Mouse (Mus musculus): Measurements from ENCODE around the gene Arntl. TPM values are rescaled to one million over a fixed set of nuclear protein-coding genes. Genes with fewer than 3 reads are reported as not detected.

Arntl gene
- polyA plus RNA-seq, 1 experiment from 2014 or later, result 7.7 TPM

- Histone ChIP-seq H3K4me1 (replicated peaks; ENCODE audit: control insufficient read depth, insufficient read depth, low read length) (no peaks in the 10 kb centered on the region), H3K36me3 (ENCODE audit: control insufficient read depth, insufficient read depth, low read length) (no peaks in the 10 kb centered on the region), H3K27me3 (ENCODE audit: control insufficient read depth, insufficient read depth, low read length) (no peaks in the 10 kb centered on the region), H3K27ac (ENCODE audit: low read depth, low read length) (no peak overlapping the region), H3K4me3 (ENCODE audit: low read depth, low read length) (no peak overlapping the region), H3K9ac (ENCODE audit: low read depth, low read length) (no peak overlapping the region), H3K4me2 (replicated peaks; ENCODE audit: low read depth, low read length) (no peak overlapping the region), H3K9me3 (ENCODE audit: control insufficient read depth, low read length) (no peaks in the 10 kb centered on the region)
- 82% methylated on average over 9 of the region's 9 CpGs for WGBS
- peak; percentile 69 for DNase-seq (ENCODE audit: low spot score)
- no peak for ATAC-seq (ENCODE audit: low FRiP score)
These were observed 61.0 kb downstream of the Arntl start for GRCm38 (mm10) chr7:113268287-113268686.

GRCm38 (mm10) chr7:113269081-113269480 is 61.8 kb downstream of the Arntl start:
- Histone ChIP-seq H3K36me3 (ENCODE audit: control insufficient read depth, insufficient read depth, low read length) (no peaks in the 10 kb centered on the region), H3K4me3 (ENCODE audit: low read depth, low read length) (no peak overlapping the region), H3K9ac (ENCODE audit: low read depth, low read length) (no peak overlapping the region), H3K27ac (ENCODE audit: low read depth, low read length) (no peak overlapping the region), H3K27me3 (ENCODE audit: control insufficient read depth, insufficient read depth, low read length) (no peaks in the 10 kb centered on the region), H3K4me1 (replicated peaks; ENCODE audit: control insufficient read depth, insufficient read depth, low read length) (no peaks in the 10 kb centered on the region), H3K4me2 (replicated peaks; ENCODE audit: low read depth, low read length) (no peak overlapping the region), H3K9me3 (ENCODE audit: control insufficient read depth, low read length) (no peaks in the 10 kb centered on the region)
- DNase-seq (ENCODE audit: low spot score), result no peak
- no peak for ATAC-seq (ENCODE audit: low FRiP score)

- Histone ChIP-seq H3K4me3 (ENCODE audit: low read depth, low read length) (no peak overlapping the region), H3K4me1 (replicated peaks; ENCODE audit: control insufficient read depth, insufficient read depth, low read length) (no peaks in the 10 kb centered on the region), H3K4me2 (replicated peaks; ENCODE audit: low read depth, low read length) (no peak overlapping the region), H3K9me3 (ENCODE audit: control insufficient read depth, low read length) (no peaks in the 10 kb centered on the region), H3K9ac (ENCODE audit: low read depth, low read length) (no peak overlapping the region), H3K27ac (ENCODE audit: low read depth, low read length) (no peak overlapping the region), H3K27me3 (ENCODE audit: control insufficient read depth, insufficient read depth, low read length) (no peaks in the 10 kb centered on the region), H3K36me3 (ENCODE audit: control insufficient read depth, insufficient read depth, low read length) (no peaks in the 10 kb centered on the region)
- no peak for ATAC-seq (ENCODE audit: low FRiP score)
- WGBS, result 60% methylated on average over 3 of the region's 3 CpGs
- DNase-seq (ENCODE audit: low spot score), result no peak
These were observed 62.7 kb downstream of the Arntl start for GRCm38 (mm10) chr7:113269921-113270320.

- DNase-seq (ENCODE audit: low spot score), result no peak
- WGBS, result 88% methylated on average over 10 of the region's 10 CpGs
- H3K4me3 ChIP-seq (ENCODE audit: low read depth, low read length), result no peak overlapping the region
These were observed 63.3 kb downstream of the Arntl start for GRCm38 (mm10) chr7:113270551-113270950.

GRCm38 (mm10) chr7:113270991-113271390 is 63.7 kb downstream of the Arntl start:
- H3K27me3 ChIP-seq (ENCODE audit: control insufficient read depth, insufficient read depth, low read length), result no peaks in the 10 kb centered on the region
- H3K9me3 ChIP-seq (ENCODE audit: control insufficient read depth, low read length), result no peaks in the 10 kb centered on the region
- H3K4me2 ChIP-seq (replicated peaks; ENCODE audit: low read depth, low read length), result no peak overlapping the region
- WGBS, result 81% methylated on average over 2 of the region's 2 CpGs
- H3K9ac ChIP-seq (ENCODE audit: low read depth, low read length), result no peak overlapping the region
- no peaks in the 10 kb centered on the region for H3K36me3 ChIP-seq (ENCODE audit: control insufficient read depth, insufficient read depth, low read length)
- H3K4me1 ChIP-seq (replicated peaks; ENCODE audit: control insufficient read depth, insufficient read depth, low read length), result no peaks in the 10 kb centered on the region
- DNase-seq (ENCODE audit: low spot score) (no peak), ATAC-seq (ENCODE audit: low FRiP score) (no peak)
- H3K4me3 ChIP-seq (ENCODE audit: low read depth, low read length), result no peak overlapping the region
- H3K27ac ChIP-seq (ENCODE audit: low read depth, low read length), result no peak overlapping the region

More at GRCm38 (mm10) chr7:113270551-113270950, 63.3 kb downstream of the Arntl start:
- no peak for ATAC-seq (ENCODE audit: low FRiP score)
- no peak overlapping the region for H3K9ac ChIP-seq (ENCODE audit: low read depth, low read length)
- H3K4me2 ChIP-seq (replicated peaks; ENCODE audit: low read depth, low read length), result no peak overlapping the region
- H3K27me3 ChIP-seq (ENCODE audit: control insufficient read depth, insufficient read depth, low read length), result no peaks in the 10 kb centered on the region
- no peaks in the 10 kb centered on the region for H3K36me3 ChIP-seq (ENCODE audit: control insufficient read depth, insufficient read depth, low read length)
- no peaks in the 10 kb centered on the region for H3K9me3 ChIP-seq (ENCODE audit: control insufficient read depth, low read length)
- no peak overlapping the region for H3K27ac ChIP-seq (ENCODE audit: low read depth, low read length)
- no peaks in the 10 kb centered on the region for H3K4me1 ChIP-seq (replicated peaks; ENCODE audit: control insufficient read depth, insufficient read depth, low read length)

GRCm38 (mm10) chr7:113272338-113272997 is 65.2 kb downstream of the Arntl start:
- no peak overlapping the region for H3K27ac ChIP-seq (ENCODE audit: low read depth, low read length)
- no peak for DNase-seq (ENCODE audit: low spot score)
- 80% methylated on average over 5 of the region's 6 CpGs for WGBS

GRCm38 (mm10) chr7:113277245-113277644 is 70.0 kb downstream of the Arntl start:
- DNase-seq (ENCODE audit: low spot score) (no peak), ATAC-seq (ENCODE audit: low FRiP score) (no peak)
- H3K36me3 ChIP-seq (ENCODE audit: control insufficient read depth, insufficient read depth, low read length), result no peaks in the 10 kb centered on the region
- no peak overlapping the region for H3K27ac ChIP-seq (ENCODE audit: low read depth, low read length)
- 83% methylated on average over 2 of the region's 2 CpGs for WGBS
- H3K9me3 ChIP-seq (ENCODE audit: control insufficient read depth, low read length), result no peaks in the 10 kb centered on the region
- no peaks in the 10 kb centered on the region for H3K27me3 ChIP-seq (ENCODE audit: control insufficient read depth, insufficient read depth, low read length)
- no peaks in the 10 kb centered on the region for H3K4me1 ChIP-seq (replicated peaks; ENCODE audit: control insufficient read depth, insufficient read depth, low read length)
- H3K4me3 ChIP-seq (ENCODE audit: low read depth, low read length), result no peak overlapping the region
- H3K4me2 ChIP-seq (replicated peaks; ENCODE audit: low read depth, low read length), result no peak overlapping the region
- H3K9ac ChIP-seq (ENCODE audit: low read depth, low read length), result no peak overlapping the region

More at GRCm38 (mm10) chr7:113272338-113272997, 65.2 kb downstream of the Arntl start:
- no peaks in the 10 kb centered on the region for H3K4me1 ChIP-seq (replicated peaks; ENCODE audit: control insufficient read depth, insufficient read depth, low read length)
- H3K27me3 ChIP-seq (ENCODE audit: control insufficient read depth, insufficient read depth, low read length), result no peaks in the 10 kb centered on the region
- ATAC-seq (ENCODE audit: low FRiP score), result no peak
- no peaks in the 10 kb centered on the region for H3K36me3 ChIP-seq (ENCODE audit: control insufficient read depth, insufficient read depth, low read length)
- no peak overlapping the region for H3K4me3 ChIP-seq (ENCODE audit: low read depth, low read length)
- H3K4me2 ChIP-seq (replicated peaks; ENCODE audit: low read depth, low read length), result no peak overlapping the region
- no peaks in the 10 kb centered on the region for H3K9me3 ChIP-seq (ENCODE audit: control insufficient read depth, low read length)
- H3K9ac ChIP-seq (ENCODE audit: low read depth, low read length), result no peak overlapping the region

GRCm38 (mm10) chr7:113278493-113278892 is 71.2 kb downstream of the Arntl start:
- ATAC-seq (ENCODE audit: low FRiP score), result no peak
- no peak for DNase-seq (ENCODE audit: low spot score)
- Histone ChIP-seq H3K27me3 (ENCODE audit: control insufficient read depth, insufficient read depth, low read length) (no peaks in the 10 kb centered on the region), H3K4me3 (ENCODE audit: low read depth, low read length) (no peak overlapping the region), H3K4me1 (replicated peaks; ENCODE audit: control insufficient read depth, insufficient read depth, low read length) (no peaks in the 10 kb centered on the region), H3K9me3 (ENCODE audit: control insufficient read depth, low read length) (no peaks in the 10 kb centered on the region), H3K4me2 (replicated peaks; ENCODE audit: low read depth, low read length) (no peak overlapping the region), H3K36me3 (ENCODE audit: control insufficient read depth, insufficient read depth, low read length) (no peaks in the 10 kb centered on the region), H3K9ac (ENCODE audit: low read depth, low read length) (no peak overlapping the region), H3K27ac (ENCODE audit: low read depth, low read length) (no peak overlapping the region)
- 75% methylated on average over 4 of the region's 4 CpGs for WGBS

- WGBS, result 75% methylated on average over 2 of the region's 2 CpGs
- ATAC-seq (ENCODE audit: low FRiP score) (no peak), DNase-seq (ENCODE audit: low spot score) (no peak)
- Histone ChIP-seq H3K9me3 (ENCODE audit: control insufficient read depth, low read length) (no peaks in the 10 kb centered on the region), H3K27me3 (ENCODE audit: control insufficient read depth, insufficient read depth, low read length) (no peaks in the 10 kb centered on the region), H3K4me3 (ENCODE audit: low read depth, low read length) (no peak overlapping the region), H3K36me3 (ENCODE audit: control insufficient read depth, insufficient read depth, low read length) (no peaks in the 10 kb centered on the region), H3K27ac (ENCODE audit: low read depth, low read length) (no peak overlapping the region), H3K9ac (ENCODE audit: low read depth, low read length) (no peak overlapping the region), H3K4me1 (replicated peaks; ENCODE audit: control insufficient read depth, insufficient read depth, low read length) (no peaks in the 10 kb centered on the region), H3K4me2 (replicated peaks; ENCODE audit: low read depth, low read length) (no peak overlapping the region)
These were observed 72.0 kb downstream of the Arntl start for GRCm38 (mm10) chr7:113279246-113279645.
